Mouse (Mus musculus): ENCODE results near the gene Pmf1. TPM values are rescaled to one million over a fixed set of nuclear protein-coding genes. Genes with fewer than 3 reads are reported as not detected.
"Not testable (repeated sequence)": the region's sequence is repeated elsewhere in the genome, so short reads cannot be mapped to it uniquely, and the experiment has no call there.

The Pmf1 gene
- polyA plus RNA-seq, 1 experiment from 2014 or later, result 158 TPM

GRCm38 (mm10) chr3:88382383-88382782 is 27.7 kb downstream of the Pmf1 start:
- H3K9me3 ChIP-seq; H3K27ac ChIP-seq; H3K4me3 ChIP-seq; H3K4me1 ChIP-seq; H3K27me3 ChIP-seq; ATAC-seq (ENCODE audit: borderline replicate concordance, extremely low read depth, low FRiP score, low TSS enrichment); H3K4me2 ChIP-seq; H3K36me3 ChIP-seq; H3K9ac ChIP-seq: not testable (repeated sequence)
- WGBS, result 39% methylated on average over 2 of the region's 7 CpGs

DNA sequence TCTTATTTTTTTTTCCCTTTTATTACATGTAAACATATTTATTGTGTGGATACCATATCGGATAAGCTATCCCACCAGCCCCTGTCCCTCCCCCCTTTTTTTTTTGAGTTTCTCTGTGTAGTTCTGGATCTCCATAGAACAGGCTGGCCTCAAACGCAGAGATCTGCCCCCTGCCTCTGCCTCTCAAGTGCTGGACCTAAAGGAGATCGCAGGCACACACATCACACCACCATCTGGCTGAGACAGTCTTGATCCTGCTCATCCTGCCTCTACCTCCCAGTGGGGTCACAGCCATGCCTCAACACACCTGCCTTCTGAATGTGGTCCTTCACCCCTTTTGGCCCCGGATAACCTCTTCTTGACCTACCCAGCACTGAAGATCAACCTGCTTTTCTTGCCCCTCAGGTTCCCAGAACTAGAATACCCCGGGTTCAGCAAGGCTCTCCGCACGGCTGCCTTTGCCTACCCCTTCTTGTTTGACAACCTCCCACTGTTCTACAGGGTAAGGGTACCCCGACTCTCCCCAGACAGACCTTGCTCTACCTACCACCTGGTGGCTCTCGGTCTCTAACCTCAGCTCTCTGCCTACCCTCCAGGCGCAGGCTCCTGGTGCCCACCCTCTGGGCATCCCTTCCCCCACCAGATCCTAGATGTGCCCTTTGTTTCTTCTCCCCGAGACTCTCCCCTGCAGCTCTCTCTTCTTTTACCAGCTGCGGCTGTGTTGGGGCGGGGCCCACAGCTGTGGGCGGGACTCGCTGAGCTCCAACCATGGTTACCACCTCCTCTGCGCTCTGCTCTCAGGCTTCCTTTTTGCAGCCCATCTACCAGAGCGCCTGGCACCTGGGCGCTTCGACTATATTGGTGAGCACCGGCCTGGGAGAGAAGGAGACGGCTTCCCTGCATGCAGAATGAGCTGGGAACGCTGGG is 28.5 kb downstream of the Pmf1 start:
- H3K27me3 ChIP-seq, H3K9me3 ChIP-seq, H3K9ac ChIP-seq, H3K36me3 ChIP-seq, H3K4me1 ChIP-seq, H3K27ac ChIP-seq: not testable (repeated sequence)
- ATAC-seq (ENCODE audit: borderline replicate concordance, extremely low read depth, low FRiP score, low TSS enrichment), result peak; percentile 79; the same call in 1 of the 2 replicates
- Histone ChIP-seq H3K4me2 (peak overlapping the region; percentile 51), H3K4me3 (peak overlapping the region; percentile 19; the same call in 1 of the 2 replicates)
- 10% methylated on average over 22 of the region's 22 CpGs for WGBS

- 64% methylated on average over 4 of the region's 5 CpGs for WGBS
- not testable (repeated sequence) for ATAC-seq (ENCODE audit: borderline replicate concordance, extremely low read depth, low FRiP score, low TSS enrichment)
Measured at GRCm38 (mm10) chr3:88378599-88378998, 31.5 kb downstream of the Pmf1 start, which contains the start of gene Bglap2. TSS of gene Bglap2 (minus strand) at chr3:88378699.

DNA sequence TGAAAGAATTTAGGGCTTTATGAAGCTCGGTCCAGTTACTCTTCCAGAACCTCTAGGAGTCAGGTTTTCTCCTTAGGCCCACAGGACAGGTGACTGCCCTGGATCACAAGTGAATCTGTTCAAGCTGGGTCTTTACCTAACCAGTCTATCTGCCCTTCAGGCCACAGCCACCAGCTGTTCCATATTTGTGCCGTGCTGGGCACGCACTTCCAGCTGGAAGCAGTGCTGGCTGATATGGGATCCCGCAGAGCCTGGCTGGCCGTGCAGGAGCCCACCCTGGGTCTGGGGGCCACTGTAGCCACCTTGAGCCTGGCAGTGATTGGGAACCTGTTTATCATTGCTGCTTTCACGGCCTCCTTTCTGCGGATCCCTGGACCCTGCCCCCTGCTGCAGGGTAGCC is 33.5 kb downstream of the Pmf1 start:
- 17% methylated on average over 7 of the region's 7 CpGs for WGBS
- peak; percentile 15; the same call in 1 of the 2 replicates for ATAC-seq (ENCODE audit: borderline replicate concordance, extremely low read depth, low FRiP score, low TSS enrichment)
- not testable (repeated sequence) for H3K36me3 ChIP-seq, H3K9me3 ChIP-seq, H3K27ac ChIP-seq, H3K4me1 ChIP-seq, H3K27me3 ChIP-seq, H3K9ac ChIP-seq
- Histone ChIP-seq H3K4me2 (peak overlapping the region; percentile 45), H3K4me3 (peak overlapping the region; percentile 12; the same call in 1 of the 2 replicates)

More at GRCm38 (mm10) chr3:88378599-88378998, 31.5 kb downstream of the Pmf1 start, which contains the start of gene Bglap2:
- H3K27me3 ChIP-seq, H3K9me3 ChIP-seq, H3K4me1 ChIP-seq, H3K27ac ChIP-seq, H3K4me3 ChIP-seq, H3K4me2 ChIP-seq, H3K36me3 ChIP-seq, H3K9ac ChIP-seq: not testable (repeated sequence)

- H3K9me3 ChIP-seq, H3K9ac ChIP-seq, H3K27ac ChIP-seq, H3K36me3 ChIP-seq, H3K4me1 ChIP-seq, H3K27me3 ChIP-seq: not testable (repeated sequence)
- peak; percentile 79; the same call in 1 of the 2 replicates for ATAC-seq (ENCODE audit: borderline replicate concordance, extremely low read depth, low FRiP score, low TSS enrichment)
- Histone ChIP-seq H3K4me2 (peak overlapping the region; percentile 45), H3K4me3 (peak overlapping the region; percentile 12; the same call in 1 of the 2 replicates)
- 10% methylated on average over 19 of the region's 19 CpGs for WGBS
Measured at GRCm38 (mm10) chr3:88375750-88376626, 34.1 kb downstream of the Pmf1 start.

GRCm38 (mm10) chr3:88372643-88373042 is 37.5 kb downstream of the Pmf1 start, which contains the start of gene Bglap3:
TSS of gene Bglap3 (minus strand) at chr3:88372743.
- H3K4me2 ChIP-seq; H3K9ac ChIP-seq; H3K4me3 ChIP-seq; H3K27me3 ChIP-seq; H3K4me1 ChIP-seq; H3K27ac ChIP-seq; H3K9me3 ChIP-seq; H3K36me3 ChIP-seq; ATAC-seq (ENCODE audit: borderline replicate concordance, extremely low read depth, low FRiP score, low TSS enrichment): not testable (repeated sequence)
- 89% methylated on average over 9 of the region's 9 CpGs for WGBS

- H3K4me2 ChIP-seq; H3K27ac ChIP-seq; H3K9me3 ChIP-seq; H3K9ac ChIP-seq; H3K36me3 ChIP-seq; ATAC-seq (ENCODE audit: borderline replicate concordance, extremely low read depth, low FRiP score, low TSS enrichment); H3K4me3 ChIP-seq: not testable (repeated sequence)
- Histone ChIP-seq H3K4me1 (peaks cover 17% of the 10 kb centered on the region), H3K27me3 (peaks cover 13% of the 10 kb centered on the region)
- whole genome bisulfite sequencing, result 66% methylated on average over 7 of the region's 7 CpGs
Measured at GRCm38 (mm10) chr3:88368511-88368910, 41.6 kb downstream of the Pmf1 start.

- H3K4me3 ChIP-seq; H3K9ac ChIP-seq; H3K36me3 ChIP-seq; H3K4me2 ChIP-seq; ATAC-seq (ENCODE audit: borderline replicate concordance, extremely low read depth, low FRiP score, low TSS enrichment); H3K9me3 ChIP-seq; H3K27ac ChIP-seq: not testable (repeated sequence)
- Histone ChIP-seq H3K4me1 (peaks cover 18% of the 10 kb centered on the region), H3K27me3 (peaks cover 13% of the 10 kb centered on the region)
- WGBS, result 45% methylated on average over 3 of the region's 7 CpGs
Measured at GRCm38 (mm10) chr3:88367517-88367916, 42.6 kb downstream of the Pmf1 start.

DNA sequence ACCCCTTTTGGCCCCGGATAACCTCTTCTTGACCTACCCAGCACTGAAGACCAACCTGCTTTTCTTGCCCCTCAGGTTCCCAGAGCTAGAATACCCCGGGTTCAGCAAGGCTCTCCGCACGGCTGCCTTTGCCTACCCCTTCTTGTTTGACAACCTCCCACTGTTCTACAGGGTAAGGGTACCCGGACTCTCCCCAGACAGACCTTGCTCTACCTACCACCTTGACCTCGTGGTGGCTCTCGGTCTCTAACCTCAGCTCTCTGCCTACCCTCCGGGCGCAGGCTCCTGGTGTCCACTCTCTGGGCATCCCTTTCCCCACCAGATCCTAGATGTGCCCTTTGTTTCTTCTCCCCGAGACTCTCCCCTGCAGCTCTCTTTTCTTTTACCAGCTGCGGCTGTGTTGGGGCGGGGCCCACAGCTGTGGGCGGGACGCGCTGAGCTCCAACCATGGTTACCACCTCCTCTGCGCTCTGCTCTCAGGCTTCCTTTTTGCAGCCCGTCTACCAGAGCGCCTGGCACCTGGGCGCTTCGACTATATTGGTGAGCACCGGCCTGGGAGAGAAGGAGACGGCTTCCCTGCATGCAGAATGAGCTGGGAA is 43.2 kb downstream of the Pmf1 start:
- Histone ChIP-seq H3K4me3 (peak overlapping the region; percentile 19; the same call in 1 of the 2 replicates), H3K27me3 (peaks cover 13% of the 10 kb centered on the region), H3K4me1 (peaks cover 18% of the 10 kb centered on the region), H3K4me2 (peak overlapping the region; percentile 49; the same call in 1 of the 2 replicates)
- WGBS, result 9% methylated on average over 21 of the region's 22 CpGs
- H3K9me3 ChIP-seq, H3K27ac ChIP-seq, H3K36me3 ChIP-seq, H3K9ac ChIP-seq: not testable (repeated sequence)
- peak; percentile 61; the same call in 1 of the 2 replicates for ATAC-seq (ENCODE audit: borderline replicate concordance, extremely low read depth, low FRiP score, low TSS enrichment)

GRCm38 (mm10) chr3:88365705-88366361 is 44.3 kb downstream of the Pmf1 start:
- Histone ChIP-seq H3K27ac (no peak overlapping the region), H3K4me2 (no peak overlapping the region), H3K9me3 (no peaks in the 10 kb centered on the region; the same call in 1 of the 2 replicates), H3K27me3 (peaks cover 13% of the 10 kb centered on the region), H3K4me3 (no peak overlapping the region), H3K9ac (no peak overlapping the region), H3K4me1 (peaks cover 18% of the 10 kb centered on the region), H3K36me3 (peaks cover 18% of the 10 kb centered on the region)
- ATAC-seq (ENCODE audit: borderline replicate concordance, extremely low read depth, low FRiP score, low TSS enrichment), result no peak
- 36% methylated on average over 34 of the region's 34 CpGs for WGBS

- H3K36me3 ChIP-seq, result peaks cover 31% of the 10 kb centered on the region
- H3K27me3 ChIP-seq, result peaks cover 13% of the 10 kb centered on the region
- H3K9me3 ChIP-seq, result no peaks in the 10 kb centered on the region
- peak; percentile 76 for ATAC-seq (ENCODE audit: borderline replicate concordance, extremely low read depth, low FRiP score, low TSS enrichment)
- H3K4me3 ChIP-seq, result peak within 1 kb of the TSS; percentile 26
- WGBS, result 3% methylated on average over 16 of the region's 16 CpGs
- H3K9ac ChIP-seq, result no peak within 1 kb of the TSS
- H3K4me2 ChIP-seq, result peak within 1 kb of the TSS; percentile 49
- H3K27ac ChIP-seq, result peak within 1 kb of the TSS; percentile 35; the same call in 1 of the 2 replicates
- peaks cover 18% of the 10 kb centered on the region for H3K4me1 ChIP-seq
Measured at GRCm38 (mm10) chr3:88364337-88364736, 45.8 kb downstream of the Pmf1 start, which contains the start of gene Paqr6. TSS of gene Paqr6 (plus strand) at chr3:88364584.
